Mouse (Mus musculus) embryonic fibroblast, embryonic 13.5 days (primary cell): ENCODE measurements at regions not wholly inside any gene's neighbourhood (a gene's known extent, or its start where the extent isn't known, plus 50 kb on each side); places are given as distances from the start of the nearest gene placed in this dataset.

Experiments
- CTCF ChIP-seq: IDR thresholded peaks from 2 replicates; pipeline ENCODE4 v1.5.1; 2011; ENCODE audit warnings: mild to moderate bottlenecking, control low read depth, low read length, moderate library complexity, borderline replicate concordance; ENCODE audit not compliant: insufficient read depth
- POLR2A ChIP-seq: IDR thresholded peaks from 2 replicates; pipeline ENCODE4 v1.6.1; 2011; ENCODE audit warnings: low read depth, mild to moderate bottlenecking, control low read depth, low read length, moderate library complexity

DNA sequence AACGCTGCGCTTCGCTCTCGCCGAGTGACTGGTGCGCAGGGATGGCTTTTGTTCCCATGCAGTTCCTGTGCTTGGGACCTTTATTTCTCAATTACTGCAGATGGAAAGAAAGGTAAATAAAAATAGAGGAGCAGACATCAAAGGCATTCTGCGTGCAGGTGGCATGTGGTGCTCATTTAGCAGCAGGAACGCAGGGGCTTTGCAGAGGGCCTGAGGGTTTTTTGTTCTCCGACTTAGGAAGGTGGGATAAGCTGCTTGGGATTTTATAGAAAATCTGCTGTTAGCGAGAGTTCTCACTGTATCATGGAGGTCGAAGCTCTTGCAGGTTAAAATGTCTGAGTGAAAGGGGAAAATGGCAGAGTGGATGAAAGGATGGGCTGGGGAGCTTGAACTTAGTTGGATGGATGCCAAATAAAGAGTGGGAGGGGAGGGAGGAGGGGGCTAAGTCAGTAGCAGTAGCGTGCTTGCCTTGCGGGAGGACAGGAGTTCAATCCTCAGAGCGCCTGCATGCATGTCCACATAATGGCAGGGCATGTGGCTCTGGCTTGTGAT, 101.9 kb upstream of the Sdk1 start:
- TF ChIP-seq CTCF (no peak), POLR2A (no peak)
